Comparison of ENCODE assay signal across 31 mouse cellular contexts in genomic region chr15:32034091-32034490, GRCm38 (mm10).
"Had no signal": no experiment of that assay in that cellular context is flagged by ENCODE, and none has a peak within 500 bp of the region (broad histone marks: within the 10 kb centered on the region; RNA-seq: fewer than 3 reads in every experiment).

No protein-coding gene starts in this region.

- H3K27me3 ChIP-seq: heart, embryonic 13.5 days; heart, embryonic 15.5 days; hindbrain, embryonic 12.5 days; hindbrain, embryonic 13.5 days; hindbrain, embryonic 15.5 days; intestine, embryonic 15.5 days; kidney, embryonic 15.5 days had no signal

- H3K4me2 ChIP-seq: heart, embryonic 11.5 days; heart, embryonic 13.5 days; heart, embryonic 15.5 days; hindbrain, embryonic 12.5 days; hindbrain, embryonic 14.5 days; intestine, embryonic 15.5 days; kidney, embryonic 15.5 days had no signal

- H3K4me3 ChIP-seq: heart, embryonic 10.5 days; heart, embryonic 13.5 days; heart, embryonic 15.5 days; hindbrain, embryonic 10.5 days; hindbrain, embryonic 12.5 days; hindbrain, embryonic 13.5 days; hindbrain, embryonic 15.5 days; intestine, embryonic 15.5 days; kidney, embryonic 15.5 days; layer of hippocampus, adult 2 months had no signal

- H3K36me3 ChIP-seq: heart, embryonic 10.5 days; heart, embryonic 13.5 days; heart, embryonic 15.5 days; hindbrain, embryonic 10.5 days; hindbrain, embryonic 12.5 days; hindbrain, embryonic 13.5 days; hindbrain, embryonic 15.5 days; intestine, embryonic 15.5 days; kidney, embryonic 15.5 days had no signal

- DNase-seq: heart, postnatal 14 days; heart, postnatal 36 days; heart, postnatal 4 days; kidney, adult 11 months; kidney, adult 18-20 months; kidney, adult 2 months; kidney, adult 8-10 months; kidney, adult 9 months; kidney, postnatal 10 days; kidney, postnatal 14 days; kidney, postnatal 25 days; kidney, postnatal 36 days; layer of hippocampus, adult 9-11 months; layer of hippocampus, postnatal 36 days had no signal

- H3K9ac ChIP-seq: heart, embryonic 13.5 days; heart, embryonic 15.5 days; hindbrain, embryonic 12.5 days; hindbrain, embryonic 13.5 days; hindbrain, embryonic 14.5 days; hindbrain, embryonic 15.5 days; intestine, embryonic 15.5 days; kidney, embryonic 15.5 days had no signal

- H3K4me1 ChIP-seq: heart, embryonic 13.5 days; heart, embryonic 15.5 days; intestine, embryonic 15.5 days; kidney, embryonic 15.5 days had no signal

- H3K9me3 ChIP-seq: heart, embryonic 10.5 days; heart, embryonic 13.5 days; heart, embryonic 15.5 days; hindbrain, embryonic 10.5 days; hindbrain, embryonic 12.5 days; hindbrain, embryonic 13.5 days; hindbrain, embryonic 15.5 days; intestine, embryonic 15.5 days; kidney, embryonic 15.5 days had no signal

- H3K27ac ChIP-seq: heart, embryonic 10.5 days; heart, embryonic 13.5 days; heart, embryonic 15.5 days; hindbrain, embryonic 10.5 days; hindbrain, embryonic 12.5 days; hindbrain, embryonic 13.5 days; hindbrain, embryonic 14.5 days; hindbrain, embryonic 15.5 days; hindbrain, postnatal 0 days; intestine, embryonic 15.5 days; kidney, embryonic 15.5 days; kidney, postnatal 0 days; layer of hippocampus, adult 2 months had no signal

- ATAC-seq: inflammation-experienced regulatory T-cells, adult 6 months; intestine, embryonic 15.5 days; intestine, embryonic 16.5 days; intestine, postnatal 0 days had no signal
